Mouse (Mus musculus) lung, adult 2 months (tissue): Measurements from ENCODE around the gene Rpl14. TPM values are rescaled to one million over a fixed set of nuclear protein-coding genes. Genes with fewer than 3 reads are reported as not detected.

Source experiments
- DNase-seq: peaks from one replicate; pipeline ENCODE4 v3.0.0; 2022
- H3K4me1 ChIP-seq: fragments of 200-500 bp; 2 replicates; pipeline ENCODE4 v1.6.1; 2011; ENCODE audit warnings: low read length; ENCODE audit not compliant: control insufficient read depth, insufficient read depth
- H3K4me3 ChIP-seq: fragments of 200-500 bp; replicated peaks from 2 replicates; pipeline ENCODE3; 2011; ENCODE audit warnings: low read depth, mild to moderate bottlenecking, control low read depth, low read length; ENCODE audit errors: extremely low read depth
- CTCF ChIP-seq: fragments of 200-500 bp; IDR thresholded peaks from 2 replicates; pipeline ENCODE4 v1.5.1; 2011; ENCODE audit warnings: mild to moderate bottlenecking, low read length, control low read depth; ENCODE audit not compliant: insufficient read depth
- POLR2A ChIP-seq: fragments of 200-500 bp; IDR thresholded peaks from 2 replicates; pipeline ENCODE4 v1.6.1; 2011; ENCODE audit warnings: low read depth, mild to moderate bottlenecking, control low read depth, low read length, borderline replicate concordance; ENCODE audit errors: extremely low read depth
- WGBS: fragments of 180-500 bp; shearing (Covaris S2); methylation state at CpG from one replicate; pipeline ENCODE4 v1.1.7; 2018; 5-methylcytosine and 5-hydroxymethylcytosine counted together
- polyA plus RNA-seq: library from polyadenylated mRNA; depleted of rRNA; stranded (reverse); fragments of >200 nt; gene quantifications from 2 replicates; pipeline ENCODE4 v1.2.3, GENCODE M21; 2012

The Rpl14 gene
- polyA plus RNA-seq, 1 experiment: 319 TPM

- TF ChIP-seq CTCF (no peak), POLR2A (no peak)
- 26% methylated on average over 2 of the region's 2 CpGs for WGBS
- peak; percentile 15 for DNase-seq
- no peak overlapping the region for H3K4me3 ChIP-seq
- 0 out of 2 replicates have a peak, but pooled peaks cover 3% of the 10 kb centered on the region for H3K4me1 ChIP-seq
Measured at GRCm38 (mm10) chr9:120541411-120541810, 29.8 kb upstream of the Rpl14 start.

- WGBS: 19% methylated on average over 6 of the region's 6 CpGs
- Histone ChIP-seq H3K4me3 (no peak overlapping the region), H3K4me1 (0 out of 2 replicates have a peak, but pooled peaks cover 3% of the 10 kb centered on the region)
- TF ChIP-seq CTCF: no peak
- TF ChIP-seq POLR2A: no peak
- no peak for DNase-seq
Measured at GRCm38 (mm10) chr9:120542241-120542640, 29.0 kb upstream of the Rpl14 start.

- no peak for TF ChIP-seq POLR2A
- TF ChIP-seq CTCF: no peak
Measured at GRCm38 (mm10) chr9:120545994-120546393, 25.2 kb upstream of the Rpl14 start.

GRCm38 (mm10) chr9:120546482-120546881, 24.8 kb upstream of the Rpl14 start:
- H3K4me3 ChIP-seq: no peak overlapping the region
- WGBS: 78% methylated on average over 9 of the region's 9 CpGs
- no peak for DNase-seq
- no peak for TF ChIP-seq CTCF
- no peak for TF ChIP-seq POLR2A
- 0 out of 2 replicates have a peak, but pooled peaks cover 3% of the 10 kb centered on the region for H3K4me1 ChIP-seq

More at GRCm38 (mm10) chr9:120545994-120546393, 25.2 kb upstream of the Rpl14 start:
- 59% methylated on average over 2 of the region's 2 CpGs for WGBS
- H3K4me1 ChIP-seq: 0 out of 2 replicates have a peak, but pooled peaks cover 3% of the 10 kb centered on the region
- no peak for DNase-seq
- H3K4me3 ChIP-seq: no peak overlapping the region

- Histone ChIP-seq H3K4me1 (0 out of 2 replicates have a peak, but pooled peaks cover 2% of the 10 kb centered on the region), H3K4me3 (no peak overlapping the region)
- WGBS: 14% methylated on average over 16 of the region's 16 CpGs
- TF ChIP-seq CTCF: no peak
- no peak for TF ChIP-seq POLR2A
- DNase-seq: peak; percentile 25
Measured at GRCm38 (mm10) chr9:120547026-120547668, 24.1 kb upstream of the Rpl14 start.

GRCm38 (mm10) chr9:120550778-120551177, 20.5 kb upstream of the Rpl14 start:
- H3K4me3 ChIP-seq: no peak overlapping the region
- WGBS: 67% methylated on average over 9 of the region's 9 CpGs
- H3K4me1 ChIP-seq: no peaks in the 10 kb centered on the region

GRCm38 (mm10) chr9:120563590-120563989, 7.7 kb upstream of the Rpl14 start:
- no peaks in the 10 kb centered on the region for H3K4me1 ChIP-seq
- H3K4me3 ChIP-seq: no peak overlapping the region
- WGBS: 81% methylated on average over 3 of the region's 3 CpGs
- no peak for DNase-seq
- TF ChIP-seq CTCF (no peak), POLR2A (no peak)

More at GRCm38 (mm10) chr9:120550778-120551177, 20.5 kb upstream of the Rpl14 start:
- DNase-seq: no peak
- TF ChIP-seq POLR2A (no peak), CTCF (no peak)

GRCm38 (mm10) chr9:120564247-120564646, 7.0 kb upstream of the Rpl14 start:
- Histone ChIP-seq H3K4me1 (no peaks in the 10 kb centered on the region), H3K4me3 (no peak overlapping the region)
- DNase-seq: no peak
- 81% methylated on average over 2 of the region's 2 CpGs for WGBS
- no peak for TF ChIP-seq CTCF
- TF ChIP-seq POLR2A: no peak

- DNase-seq: no peak
Measured at GRCm38 (mm10) chr9:120566384-120566783, 4.9 kb upstream of the Rpl14 start.

GRCm38 (mm10) chr9:120568917-120569316, 2.3 kb upstream of the Rpl14 start:
- 48% methylated on average over 2 of the region's 2 CpGs for WGBS
- H3K4me1 ChIP-seq: peaks cover 4% of the 10 kb centered on the region
- no peak overlapping the region for H3K4me3 ChIP-seq
- TF ChIP-seq POLR2A (no peak), CTCF (no peak)
- DNase-seq: no peak

More at GRCm38 (mm10) chr9:120566384-120566783, 4.9 kb upstream of the Rpl14 start:
- WGBS: 75% methylated on average over 5 of the region's 5 CpGs
- Histone ChIP-seq H3K4me1 (no peaks in the 10 kb centered on the region), H3K4me3 (no peak overlapping the region)
- TF ChIP-seq CTCF (no peak), POLR2A (no peak)
